Mouse (Mus musculus): ENCODE measurements at regions not wholly inside any gene's neighbourhood (a gene's known extent, or its start where the extent isn't known, plus 50 kb on each side); places are given as distances from the start of the nearest gene placed in this dataset.

DNA sequence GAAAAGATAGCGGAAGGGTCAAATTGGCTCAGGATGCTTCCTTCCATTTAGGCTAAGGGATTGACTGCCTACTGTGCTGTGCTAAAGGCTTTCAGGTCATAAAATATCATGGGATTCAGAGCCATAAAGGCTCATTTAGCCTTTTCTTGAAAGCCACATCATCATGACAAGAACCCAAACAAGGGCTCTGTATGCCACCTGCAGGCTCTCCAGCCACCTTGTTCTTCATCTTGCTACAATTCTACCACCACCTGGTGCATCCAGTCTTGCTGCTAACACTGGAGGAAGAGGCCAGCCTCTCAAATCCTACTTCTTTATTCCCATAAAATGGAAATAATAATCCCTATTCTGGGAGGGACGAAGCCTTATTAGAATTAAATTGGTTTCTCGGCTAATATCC is 155.9 kb upstream of the Gm12728 start:
- no peak for ATAC-seq
- no peak overlapping the region for H3K4me2 ChIP-seq (ENCODE audit: low read length)
- no peaks in the 10 kb centered on the region for H3K4me1 ChIP-seq (ENCODE audit: control insufficient read depth, insufficient read depth, low read length)
- H3K36me3 ChIP-seq (ENCODE audit: control insufficient read depth, insufficient read depth, low read length): no peaks in the 10 kb centered on the region
- H3K27me3 ChIP-seq (ENCODE audit: control insufficient read depth, insufficient read depth, low read depth, low read length): no peaks in the 10 kb centered on the region
- H3K9me3 ChIP-seq (replicated peaks; ENCODE audit: control insufficient read depth, low read length, poor library complexity, severe bottlenecking): no peaks in the 10 kb centered on the region
- H3K4me3 ChIP-seq (ENCODE audit: low read depth, low read length): no peak overlapping the region
- H3K27ac ChIP-seq (ENCODE audit: low read length): no peak overlapping the region
- 84% methylated on average over 3 of the region's 3 CpGs for WGBS
- no peak overlapping the region for H3K9ac ChIP-seq (ENCODE audit: low read depth, low read length)

DNA sequence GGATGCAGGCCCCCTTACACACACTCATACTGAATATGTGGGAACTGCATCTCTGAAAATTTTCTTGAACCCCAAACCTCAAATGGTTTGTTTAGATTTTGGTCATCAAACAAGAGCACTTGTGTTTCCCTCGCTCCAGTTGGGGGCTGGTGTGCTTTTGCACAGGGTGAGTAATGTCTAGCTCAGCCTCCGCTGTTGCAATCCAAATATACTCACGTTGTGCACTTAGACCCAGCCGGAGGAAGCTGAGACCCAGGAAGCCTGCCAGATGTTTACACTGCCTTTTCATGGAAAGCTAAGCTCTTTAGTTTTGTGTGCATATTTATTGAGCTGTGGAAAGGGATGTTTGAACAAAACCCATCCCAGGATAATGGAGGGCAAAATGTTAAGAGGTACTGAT is 148.9 kb upstream of the Gm12728 start:
- H3K4me1 ChIP-seq (ENCODE audit: control insufficient read depth, insufficient read depth, low read length): no peaks in the 10 kb centered on the region
- WGBS: 57% methylated on average over 4 of the region's 4 CpGs
- no peaks in the 10 kb centered on the region for H3K27me3 ChIP-seq (ENCODE audit: control insufficient read depth, insufficient read depth, low read depth, low read length)
- no peak overlapping the region for H3K27ac ChIP-seq (ENCODE audit: low read length)
- no peak overlapping the region for H3K4me3 ChIP-seq (ENCODE audit: low read depth, low read length)
- no peak overlapping the region for H3K9ac ChIP-seq (ENCODE audit: low read depth, low read length)
- H3K9me3 ChIP-seq (replicated peaks; ENCODE audit: control insufficient read depth, low read length, poor library complexity, severe bottlenecking): no peaks in the 10 kb centered on the region
- ATAC-seq: no peak
- H3K4me2 ChIP-seq (ENCODE audit: low read length): no peak overlapping the region
- no peaks in the 10 kb centered on the region for H3K36me3 ChIP-seq (ENCODE audit: control insufficient read depth, insufficient read depth, low read length)

DNA sequence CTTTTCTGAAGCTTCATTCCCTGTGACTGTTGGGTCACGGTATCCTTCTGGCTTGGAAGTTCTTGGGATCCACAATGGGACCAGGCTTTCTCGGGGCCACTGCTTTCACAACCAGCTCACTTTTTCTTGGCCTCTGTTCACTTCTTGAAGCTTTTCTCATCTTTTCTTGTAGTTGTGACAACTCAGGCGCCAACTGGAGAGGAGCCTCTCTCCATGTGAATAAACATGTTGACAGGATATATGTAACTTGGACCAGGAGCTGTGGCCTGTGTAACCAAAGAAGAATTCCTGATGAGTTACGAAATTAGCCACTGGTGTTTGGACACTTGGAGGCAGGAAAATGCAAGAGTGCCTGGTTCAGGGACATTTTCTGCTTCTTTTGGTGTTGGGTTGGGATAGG is 148.1 kb upstream of the Gm12728 start:
- Histone ChIP-seq H3K27ac (ENCODE audit: low read length) (no peak overlapping the region), H3K4me1 (ENCODE audit: control insufficient read depth, insufficient read depth, low read length) (no peaks in the 10 kb centered on the region), H3K4me3 (ENCODE audit: low read depth, low read length) (no peak overlapping the region), H3K4me2 (ENCODE audit: low read length) (no peak overlapping the region), H3K36me3 (ENCODE audit: control insufficient read depth, insufficient read depth, low read length) (no peaks in the 10 kb centered on the region), H3K27me3 (ENCODE audit: control insufficient read depth, insufficient read depth, low read depth, low read length) (no peaks in the 10 kb centered on the region), H3K9ac (ENCODE audit: low read depth, low read length) (no peak overlapping the region), H3K9me3 (replicated peaks; ENCODE audit: control insufficient read depth, low read length, poor library complexity, severe bottlenecking) (no peaks in the 10 kb centered on the region)
- WGBS: 88% methylated on average over 4 of the region's 4 CpGs
- ATAC-seq: no peak

DNA sequence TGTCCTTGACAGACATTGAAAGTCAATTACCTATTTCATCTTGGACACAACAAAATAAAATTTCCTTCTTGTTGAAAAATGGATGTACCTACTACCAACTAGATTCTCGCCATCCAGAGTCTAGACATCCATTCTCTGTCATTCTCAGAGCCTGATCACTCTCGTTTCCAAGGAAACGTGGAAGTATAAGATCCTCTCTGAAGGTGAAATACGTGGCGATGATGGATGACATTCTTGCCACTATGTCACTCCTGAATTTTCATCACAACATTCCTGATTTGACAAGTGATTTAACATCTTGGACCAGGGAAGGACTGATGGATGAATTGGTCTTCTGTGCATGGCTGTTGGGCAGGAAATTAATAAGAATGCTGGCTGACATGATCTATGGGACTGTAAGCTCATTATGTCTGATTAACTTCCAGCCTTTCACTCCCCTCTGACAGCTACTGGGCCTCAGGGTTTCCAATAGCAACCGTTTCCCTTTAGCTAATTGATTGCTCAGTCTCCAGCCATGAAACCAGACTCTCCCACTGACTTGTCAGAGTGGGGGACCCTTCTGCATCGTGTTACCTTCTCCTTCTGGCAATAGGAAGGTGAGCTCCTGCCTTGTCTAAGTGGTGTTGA is 140.7 kb upstream of the Gm12728 start:
- Histone ChIP-seq H3K9ac (ENCODE audit: low read depth, low read length) (no peak overlapping the region), H3K36me3 (ENCODE audit: control insufficient read depth, insufficient read depth, low read length) (no peaks in the 10 kb centered on the region), H3K4me1 (ENCODE audit: control insufficient read depth, insufficient read depth, low read length) (no peaks in the 10 kb centered on the region), H3K27me3 (ENCODE audit: control insufficient read depth, insufficient read depth, low read depth, low read length) (no peaks in the 10 kb centered on the region), H3K4me2 (ENCODE audit: low read length) (no peak overlapping the region), H3K4me3 (ENCODE audit: low read depth, low read length) (no peak overlapping the region), H3K9me3 (replicated peaks; ENCODE audit: control insufficient read depth, low read length, poor library complexity, severe bottlenecking) (no peaks in the 10 kb centered on the region), H3K27ac (ENCODE audit: low read length) (no peak overlapping the region)
- peak; percentile 90 for ATAC-seq
- WGBS: 37% methylated on average over 7 of the region's 7 CpGs

DNA sequence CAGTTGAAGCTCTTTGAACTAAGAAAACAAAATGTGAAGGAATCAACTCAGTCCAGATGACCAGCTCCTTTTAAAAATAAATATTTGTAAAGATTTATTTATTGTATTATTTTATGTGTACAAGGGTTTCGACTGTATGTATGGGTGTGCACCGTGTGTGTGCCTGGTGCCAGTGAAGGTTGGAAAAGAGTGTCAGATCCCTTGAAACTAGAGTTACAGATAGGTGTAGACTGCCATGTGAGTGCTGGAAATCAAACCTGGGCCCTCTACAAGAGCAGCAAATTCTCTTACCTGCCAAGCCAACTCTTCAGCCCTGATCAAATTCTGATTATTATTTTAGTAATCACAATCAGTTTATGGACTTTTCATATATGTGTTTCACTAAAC is 140.2 kb upstream of the Gm12728 start:
- Histone ChIP-seq H3K4me2 (ENCODE audit: low read length) (no peak overlapping the region), H3K9me3 (replicated peaks; ENCODE audit: control insufficient read depth, low read length, poor library complexity, severe bottlenecking) (no peaks in the 10 kb centered on the region), H3K4me3 (ENCODE audit: low read depth, low read length) (no peak overlapping the region), H3K9ac (ENCODE audit: low read depth, low read length) (no peak overlapping the region), H3K27ac (ENCODE audit: low read length) (no peak overlapping the region), H3K4me1 (ENCODE audit: control insufficient read depth, insufficient read depth, low read length) (no peaks in the 10 kb centered on the region), H3K27me3 (ENCODE audit: control insufficient read depth, insufficient read depth, low read depth, low read length) (no peaks in the 10 kb centered on the region), H3K36me3 (ENCODE audit: control insufficient read depth, insufficient read depth, low read length) (no peaks in the 10 kb centered on the region)
- WGBS: 86% methylated on average over 2 of the region's 2 CpGs
- no peak; the same call in 1 of the 2 replicates for ATAC-seq

DNA sequence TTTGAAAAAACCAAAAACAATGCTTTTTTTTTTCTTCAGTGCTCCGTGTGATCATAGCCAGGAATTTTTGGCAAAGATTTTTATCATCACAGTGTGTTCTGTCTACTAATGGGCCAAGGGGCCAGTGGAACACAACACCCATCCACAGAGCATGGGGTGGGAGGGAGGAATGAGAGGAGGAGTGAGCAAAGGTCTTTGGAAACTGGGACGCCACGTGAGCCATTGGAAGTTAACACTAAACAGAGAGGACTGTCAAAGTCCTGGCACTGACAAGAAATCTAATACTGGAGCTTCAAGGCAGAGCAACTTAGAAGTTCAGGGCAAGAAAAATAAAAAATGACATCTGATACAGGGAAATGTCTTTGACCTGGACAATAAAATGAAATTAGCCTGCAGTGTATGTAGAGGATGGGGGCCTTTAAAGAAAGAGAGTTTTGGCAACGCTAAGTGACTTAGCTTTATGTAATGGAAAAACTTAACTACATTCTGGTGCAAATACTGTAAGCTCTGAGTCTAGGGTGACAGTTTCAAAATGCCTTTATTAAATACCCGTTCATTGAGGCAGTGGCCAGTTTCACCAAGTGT is 133.5 kb upstream of the Gm12728 start:
- Histone ChIP-seq H3K4me1 (ENCODE audit: control insufficient read depth, insufficient read depth, low read length) (no peaks in the 10 kb centered on the region), H3K27me3 (ENCODE audit: control insufficient read depth, insufficient read depth, low read depth, low read length) (no peaks in the 10 kb centered on the region)
- WGBS: 78% methylated on average over 5 of the region's 5 CpGs

DNA sequence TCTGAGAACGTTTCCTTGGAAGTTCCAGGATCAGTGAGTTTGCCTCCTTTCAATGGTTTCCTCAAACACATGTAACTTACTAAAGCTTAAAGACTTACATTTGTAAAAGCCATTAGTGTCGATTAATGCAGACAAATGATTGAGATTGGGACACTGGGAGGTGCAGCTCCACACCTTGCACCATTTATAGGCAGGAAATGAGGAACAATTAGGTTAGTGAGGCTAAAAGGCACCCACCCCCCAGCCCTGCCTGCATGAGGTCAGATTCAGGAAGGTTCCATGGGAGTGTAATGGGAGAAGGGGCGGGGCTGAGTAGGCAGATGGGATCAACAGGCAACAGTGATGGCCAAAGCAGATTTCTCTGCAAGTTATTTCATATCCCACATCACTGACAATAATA is 131.1 kb upstream of the Gm12728 start:
- Histone ChIP-seq H3K27ac (ENCODE audit: low read length) (no peak overlapping the region), H3K4me2 (ENCODE audit: low read length) (no peak overlapping the region), H3K4me3 (ENCODE audit: low read depth, low read length) (no peak overlapping the region), H3K27me3 (ENCODE audit: control insufficient read depth, insufficient read depth, low read depth, low read length) (no peaks in the 10 kb centered on the region), H3K36me3 (ENCODE audit: control insufficient read depth, insufficient read depth, low read length) (no peaks in the 10 kb centered on the region), H3K9ac (ENCODE audit: low read depth, low read length) (no peak overlapping the region), H3K4me1 (ENCODE audit: control insufficient read depth, insufficient read depth, low read length) (no peaks in the 10 kb centered on the region), H3K9me3 (replicated peaks; ENCODE audit: control insufficient read depth, low read length, poor library complexity, severe bottlenecking) (no peaks in the 10 kb centered on the region)
- 80% methylated on average over 3 of the region's 3 CpGs for WGBS
- ATAC-seq: no peak

More for the DNA sequence above, 133.5 kb upstream of the Gm12728 start:
- Histone ChIP-seq H3K4me2 (ENCODE audit: low read length) (no peak overlapping the region), H3K4me3 (ENCODE audit: low read depth, low read length) (no peak overlapping the region), H3K27ac (ENCODE audit: low read length) (no peak overlapping the region), H3K9ac (ENCODE audit: low read depth, low read length) (no peak overlapping the region), H3K36me3 (ENCODE audit: control insufficient read depth, insufficient read depth, low read length) (no peaks in the 10 kb centered on the region), H3K9me3 (replicated peaks; ENCODE audit: control insufficient read depth, low read length, poor library complexity, severe bottlenecking) (no peaks in the 10 kb centered on the region)
- ATAC-seq: no peak

DNA sequence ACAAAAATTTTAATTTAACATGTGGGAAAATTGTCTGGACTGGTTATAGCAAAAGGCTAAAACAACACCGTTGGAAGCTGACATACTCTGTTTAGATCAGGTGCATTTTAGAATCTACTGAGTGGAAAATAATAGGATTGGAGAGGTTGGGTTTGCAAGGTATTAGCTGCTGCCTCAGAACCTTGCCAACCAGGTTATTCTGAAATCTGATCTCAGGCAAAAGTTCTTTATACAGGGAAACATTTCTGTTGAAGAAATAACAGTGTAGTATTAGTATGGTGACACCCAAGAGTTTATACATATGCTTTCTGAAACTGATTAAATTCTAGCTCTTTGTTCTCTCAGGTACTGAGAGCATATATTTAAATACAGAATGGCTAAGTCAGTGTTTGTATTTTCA is 113.0 kb upstream of the Gm12728 start:
- no peak overlapping the region for H3K4me2 ChIP-seq (ENCODE audit: low read length)
- no peak overlapping the region for H3K4me3 ChIP-seq (ENCODE audit: low read depth, low read length)
- H3K9me3 ChIP-seq (replicated peaks; ENCODE audit: control insufficient read depth, low read length, poor library complexity, severe bottlenecking): no peaks in the 10 kb centered on the region
- H3K9ac ChIP-seq (ENCODE audit: low read depth, low read length): no peak overlapping the region
- H3K27ac ChIP-seq (ENCODE audit: low read length): no peak overlapping the region
- no peaks in the 10 kb centered on the region for H3K27me3 ChIP-seq (ENCODE audit: control insufficient read depth, insufficient read depth, low read depth, low read length)
- no peaks in the 10 kb centered on the region for H3K36me3 ChIP-seq (ENCODE audit: control insufficient read depth, insufficient read depth, low read length)
- WGBS: 80% methylated on average over 1 of the region's 1 CpGs
- no peaks in the 10 kb centered on the region for H3K4me1 ChIP-seq (ENCODE audit: control insufficient read depth, insufficient read depth, low read length)
- no peak for ATAC-seq

DNA sequence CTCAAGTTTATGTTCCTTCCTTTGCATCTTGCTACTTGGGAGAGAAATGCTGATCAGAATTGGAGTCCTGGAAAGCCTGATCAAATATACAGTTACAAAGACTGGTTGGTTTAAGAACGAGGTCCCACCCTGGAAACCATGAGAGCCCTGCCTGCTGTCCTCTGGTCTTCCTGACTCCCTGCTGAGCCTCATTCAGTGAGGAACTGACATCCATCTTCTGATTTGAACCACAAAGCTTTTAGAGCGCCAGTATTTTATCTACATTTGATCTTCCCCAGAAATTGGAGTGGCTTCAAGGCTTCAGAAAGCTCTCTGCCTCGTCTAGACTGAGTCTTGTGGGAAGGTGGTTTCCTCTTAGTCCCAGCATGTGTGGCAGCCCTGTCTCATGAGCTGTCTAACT is 99.0 kb upstream of the Gm12728 start:
- ATAC-seq: no peak
- H3K9me3 ChIP-seq (replicated peaks; ENCODE audit: control insufficient read depth, low read length, poor library complexity, severe bottlenecking): no peaks in the 10 kb centered on the region
- no peak overlapping the region for H3K4me3 ChIP-seq (ENCODE audit: low read depth, low read length)
- no peak overlapping the region for H3K9ac ChIP-seq (ENCODE audit: low read depth, low read length)
- no peaks in the 10 kb centered on the region for H3K4me1 ChIP-seq (ENCODE audit: control insufficient read depth, insufficient read depth, low read length)
- no peaks in the 10 kb centered on the region for H3K36me3 ChIP-seq (ENCODE audit: control insufficient read depth, insufficient read depth, low read length)
- H3K27ac ChIP-seq (ENCODE audit: low read length): no peak overlapping the region
- H3K27me3 ChIP-seq (ENCODE audit: control insufficient read depth, insufficient read depth, low read depth, low read length): no peaks in the 10 kb centered on the region
- WGBS: 46% methylated on average over 3 of the region's 3 CpGs
- H3K4me2 ChIP-seq (ENCODE audit: low read length): no peak overlapping the region
